Mouse (Mus musculus): Measurements from ENCODE around the gene Gm20388. TPM values are rescaled to one million over a fixed set of nuclear protein-coding genes. Genes with fewer than 3 reads are reported as not detected.

The Gm20388 gene
- polyA plus RNA-seq, 2 experiments: 8.5 TPM; not detected in 1

DNA sequence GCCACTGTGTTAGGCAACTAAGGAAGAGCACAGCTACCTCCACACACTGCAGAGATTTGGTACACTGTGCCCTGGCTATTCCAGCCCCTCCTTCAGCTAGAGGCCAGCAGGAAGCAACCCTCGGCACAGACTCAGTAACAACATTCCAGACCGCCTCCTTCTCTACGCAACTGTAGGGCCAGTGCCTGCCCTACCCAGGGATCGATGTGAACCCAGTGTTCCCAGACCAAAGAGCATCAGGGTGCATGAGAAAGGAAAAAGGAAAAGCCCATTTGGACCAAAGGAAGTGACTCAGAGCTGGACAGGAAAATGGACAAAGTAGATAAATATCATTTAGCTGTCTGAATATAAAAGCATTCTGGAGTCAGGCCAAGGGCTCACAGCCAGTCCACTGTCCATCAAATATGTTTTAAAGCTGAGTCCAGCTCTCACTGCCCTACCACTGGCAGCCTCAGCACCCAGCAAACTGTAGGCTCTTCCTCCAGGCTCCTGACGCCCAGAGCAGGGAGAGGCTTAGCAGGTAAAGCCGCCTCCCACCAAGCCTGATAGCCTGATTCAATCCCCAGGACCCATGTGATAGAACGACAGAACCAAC lies 1708.9 kb downstream of the Gm20388 start:
- Histone ChIP-seq H3K27ac (no peak overlapping the region), H3K4me3 (ENCODE audit: insufficient read depth in 1 of 2, low read depth in 2 of 2, low read length in 2 of 2) (no peak overlapping the region), H3K27me3 (ENCODE audit: control insufficient read depth, insufficient read depth, low read length) (no peaks in the 10 kb centered on the region), H3K9me3 (ENCODE audit: control insufficient read depth, low read length) (no peaks in the 10 kb centered on the region), H3K4me2 (ENCODE audit: low read depth) (no peak overlapping the region), H3K4me1 (replicated peaks; ENCODE audit: control insufficient read depth in 2 of 2, insufficient read depth in 2 of 2, low read length in 1 of 2) (no peaks in the 10 kb centered on the region), H3K9ac (replicated peaks) (no peak overlapping the region), H3K36me3 (replicated peaks; ENCODE audit: control insufficient read depth, insufficient read depth, low read depth) (no peaks in the 10 kb centered on the region)
- TF ChIP-seq EP300 (IDR thresholded peaks at IDR 0.05; ENCODE audit: low read depth): no peak
- no peak for TF ChIP-seq CTCF (IDR thresholded peaks at IDR 0.05; ENCODE audit: low read depth)
- 29% methylated on average over 7 of the region's 7 CpGs for WGBS (ENCODE audit: insufficient replicate concordance)
- no peak for DNase-seq (ENCODE audit: low read depth in 3 of 3, low spot score in 3 of 3)
- peak; percentile 68 for ATAC-seq (ENCODE audit: insufficient read depth)

DNA sequence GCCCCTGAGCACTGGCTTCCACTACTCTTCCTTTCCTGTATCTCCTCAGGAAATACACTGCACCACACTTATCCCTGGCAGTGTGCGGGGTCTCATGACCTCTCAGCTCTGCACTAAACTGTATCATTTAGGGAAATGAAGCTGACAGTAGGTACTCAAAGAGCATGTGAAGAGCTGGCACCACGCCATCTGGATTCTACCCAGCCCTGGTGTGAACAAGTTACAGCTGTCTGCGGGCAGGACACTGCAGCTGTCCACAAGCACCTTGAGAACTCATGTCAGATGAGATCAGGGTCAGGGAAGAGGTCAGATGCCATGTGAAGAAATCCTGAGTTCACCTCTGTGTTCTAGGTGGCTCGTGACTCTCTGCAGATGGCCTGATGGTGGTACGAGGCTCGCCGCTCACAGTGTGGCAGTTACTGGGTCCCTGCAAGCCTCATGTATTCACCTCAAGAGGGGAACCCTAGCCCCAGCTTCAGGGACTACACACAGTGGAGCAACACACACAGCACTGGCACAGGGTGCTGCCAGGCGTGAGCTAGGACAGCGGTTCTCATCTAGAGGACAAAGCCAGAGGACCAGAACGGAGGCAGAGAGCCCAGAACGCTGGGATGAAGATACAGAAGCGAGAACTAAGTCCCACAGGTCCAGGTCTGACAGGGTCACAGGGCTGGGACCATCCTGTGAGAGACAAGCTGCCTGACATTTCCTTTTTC lies 1710.3 kb downstream of the Gm20388 start:
- H3K4me1 ChIP-seq (replicated peaks; ENCODE audit: control insufficient read depth in 2 of 2, insufficient read depth in 2 of 2, low read length in 1 of 2): no peaks in the 10 kb centered on the region
- DNase-seq (ENCODE audit: low read depth in 3 of 3, low spot score in 3 of 3) (no peak), ATAC-seq (ENCODE audit: insufficient read depth) (no peak)
- H3K27me3 ChIP-seq (ENCODE audit: control insufficient read depth, insufficient read depth, low read length): no peaks in the 10 kb centered on the region
- H3K27ac ChIP-seq: no peak overlapping the region
- no peak overlapping the region for H3K9ac ChIP-seq (replicated peaks)
- no peak overlapping the region for H3K4me2 ChIP-seq (ENCODE audit: low read depth)
- WGBS (ENCODE audit: insufficient replicate concordance): 60% methylated on average over 12 of the region's 12 CpGs
- no peak for TF ChIP-seq CTCF (IDR thresholded peaks at IDR 0.05; ENCODE audit: low read depth)
- TF ChIP-seq EP300 (IDR thresholded peaks at IDR 0.05; ENCODE audit: low read depth): no peak
- H3K9me3 ChIP-seq (ENCODE audit: control insufficient read depth, low read length): no peaks in the 10 kb centered on the region
- H3K36me3 ChIP-seq (replicated peaks; ENCODE audit: control insufficient read depth, insufficient read depth, low read depth): no peaks in the 10 kb centered on the region
- H3K4me3 ChIP-seq (ENCODE audit: insufficient read depth in 1 of 2, low read depth in 2 of 2, low read length in 2 of 2): no peak overlapping the region

DNA sequence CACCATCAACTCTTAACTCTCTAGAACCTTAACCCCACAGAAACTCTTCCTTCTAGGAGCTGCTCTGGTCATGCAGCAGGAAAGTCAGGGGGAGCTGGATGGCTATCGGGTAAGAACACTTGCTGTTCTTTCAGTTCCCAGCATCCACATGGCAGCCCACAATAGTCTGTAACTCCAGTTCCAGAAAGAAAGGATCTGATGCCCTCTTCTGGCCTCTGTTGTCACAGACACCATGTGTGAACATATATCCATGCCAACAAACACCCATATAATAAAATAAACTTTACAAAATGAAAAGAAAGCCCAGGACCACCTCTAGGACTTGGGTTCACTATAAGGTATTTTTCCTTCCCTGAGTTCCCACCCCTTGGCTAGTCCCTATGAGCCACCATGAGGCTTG lies 1711.2 kb downstream of the Gm20388 start:
- DNase-seq (ENCODE audit: low read depth in 3 of 3, low spot score in 3 of 3) (no peak), ATAC-seq (ENCODE audit: insufficient read depth) (no peak)
- Histone ChIP-seq H3K4me2 (ENCODE audit: low read depth) (no peak overlapping the region), H3K27ac (no peak overlapping the region), H3K27me3 (ENCODE audit: control insufficient read depth, insufficient read depth, low read length) (no peaks in the 10 kb centered on the region), H3K9me3 (ENCODE audit: control insufficient read depth, low read length) (no peaks in the 10 kb centered on the region), H3K4me1 (replicated peaks; ENCODE audit: control insufficient read depth in 2 of 2, insufficient read depth in 2 of 2, low read length in 1 of 2) (no peaks in the 10 kb centered on the region), H3K36me3 (replicated peaks; ENCODE audit: control insufficient read depth, insufficient read depth, low read depth) (no peaks in the 10 kb centered on the region), H3K9ac (replicated peaks) (no peak overlapping the region), H3K4me3 (ENCODE audit: insufficient read depth in 1 of 2, low read depth in 2 of 2, low read length in 2 of 2) (no peak overlapping the region)
- 54% methylated on average over 1 of the region's 1 CpGs for WGBS (ENCODE audit: insufficient replicate concordance)
- no peak for TF ChIP-seq EP300 (IDR thresholded peaks at IDR 0.05; ENCODE audit: low read depth)
- TF ChIP-seq CTCF (IDR thresholded peaks at IDR 0.05; ENCODE audit: low read depth): 0 out of 2 replicates have a peak, but pooled peaks have one; percentile 5

DNA sequence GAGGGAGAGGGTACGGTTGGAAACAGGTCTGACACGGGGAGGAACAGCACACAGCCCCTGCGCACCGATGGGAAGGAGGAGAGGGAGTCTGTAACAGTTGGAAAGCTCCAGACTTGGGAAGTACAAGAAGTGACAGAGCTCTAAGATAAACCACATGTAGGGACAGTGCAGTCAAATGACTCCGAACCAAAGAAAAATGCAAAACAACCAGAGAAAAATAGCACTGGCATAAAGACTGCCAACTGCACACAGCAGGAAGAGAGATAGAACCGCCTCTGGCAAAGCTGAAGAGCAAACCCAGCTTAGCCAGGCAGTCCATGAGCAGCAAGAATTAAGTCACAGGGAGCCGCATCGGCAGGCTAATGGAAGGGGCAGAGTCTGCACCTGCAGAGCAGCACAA lies 1712.4 kb downstream of the Gm20388 start:
- H3K27ac ChIP-seq: no peak overlapping the region
- no peak overlapping the region for H3K9ac ChIP-seq (replicated peaks)
- 71% methylated on average over 8 of the region's 8 CpGs for whole genome bisulfite sequencing (ENCODE audit: insufficient replicate concordance)
- ATAC-seq (ENCODE audit: insufficient read depth) (no peak), DNase-seq (ENCODE audit: low read depth in 3 of 3, low spot score in 3 of 3) (no peak)
- TF ChIP-seq EP300 (IDR thresholded peaks at IDR 0.05; ENCODE audit: low read depth) (no peak), CTCF (IDR thresholded peaks at IDR 0.05; ENCODE audit: low read depth) (no peak)
- no peaks in the 10 kb centered on the region for H3K9me3 ChIP-seq (ENCODE audit: control insufficient read depth, low read length)
- H3K36me3 ChIP-seq (replicated peaks; ENCODE audit: control insufficient read depth, insufficient read depth, low read depth): no peaks in the 10 kb centered on the region
- H3K27me3 ChIP-seq (ENCODE audit: control insufficient read depth, insufficient read depth, low read length): no peaks in the 10 kb centered on the region
- H3K4me2 ChIP-seq (ENCODE audit: low read depth): no peak overlapping the region
- no peaks in the 10 kb centered on the region for H3K4me1 ChIP-seq (replicated peaks; ENCODE audit: control insufficient read depth in 2 of 2, insufficient read depth in 2 of 2, low read length in 1 of 2)
- H3K4me3 ChIP-seq (ENCODE audit: insufficient read depth in 1 of 2, low read depth in 2 of 2, low read length in 2 of 2): no peak overlapping the region

DNA sequence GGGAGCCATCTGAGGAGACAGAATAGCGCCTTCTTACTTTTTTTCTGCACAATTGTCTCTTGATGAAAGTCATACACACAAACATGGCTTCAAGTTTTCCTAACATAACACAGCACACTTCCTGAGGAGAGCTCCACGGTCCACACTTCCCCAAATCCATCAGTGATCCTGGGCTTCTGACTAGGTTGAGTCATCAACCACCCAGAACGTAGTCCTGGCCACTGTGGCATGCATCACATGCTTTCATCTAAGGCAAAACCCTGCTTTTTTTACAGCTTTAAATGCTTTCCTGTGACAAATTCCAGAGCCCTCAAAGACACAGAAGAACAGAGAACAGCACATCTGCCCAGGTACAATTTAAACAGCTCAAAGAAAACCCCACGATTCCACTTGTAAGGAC lies 1718.0 kb downstream of the Gm20388 start:
- ATAC-seq (ENCODE audit: insufficient read depth) (no peak), DNase-seq (ENCODE audit: low read depth in 3 of 3, low spot score in 3 of 3) (no peak)
- Histone ChIP-seq H3K27me3 (ENCODE audit: control insufficient read depth, insufficient read depth, low read length) (no peaks in the 10 kb centered on the region), H3K9ac (replicated peaks) (no peak overlapping the region), H3K9me3 (ENCODE audit: control insufficient read depth, low read length) (no peaks in the 10 kb centered on the region), H3K36me3 (replicated peaks; ENCODE audit: control insufficient read depth, insufficient read depth, low read depth) (no peaks in the 10 kb centered on the region), H3K4me2 (ENCODE audit: low read depth) (no peak overlapping the region), H3K27ac (no peak overlapping the region), H3K4me1 (replicated peaks; ENCODE audit: control insufficient read depth in 2 of 2, insufficient read depth in 2 of 2, low read length in 1 of 2) (no peaks in the 10 kb centered on the region), H3K4me3 (ENCODE audit: insufficient read depth in 1 of 2, low read depth in 2 of 2, low read length in 2 of 2) (no peak overlapping the region)
- TF ChIP-seq EP300 (IDR thresholded peaks at IDR 0.05; ENCODE audit: low read depth) (no peak), CTCF (IDR thresholded peaks at IDR 0.05; ENCODE audit: low read depth) (no peak)
- 44% methylated on average over 4 of the region's 4 CpGs for WGBS (ENCODE audit: insufficient replicate concordance)

Measured in liver, embryonic 14.5 days (tissue).